Mouse (Mus musculus) liver, embryonic 14.5 days (tissue): ENCODE results near the gene Dnm2.

Source experiments
- CTCF ChIP-seq: IDR thresholded peaks from 2 replicates; pipeline ENCODE4 v1.5.1; 2016; ENCODE audit warnings: antibody characterized with exemption, low read depth, control low read depth
- EP300 ChIP-seq: IDR thresholded peaks from 2 replicates; pipeline ENCODE4 v1.6.1; 2016; ENCODE audit warnings: antibody characterized with exemption, low read depth

- TF ChIP-seq CTCF (no peak), EP300 (no peak)
These were observed 83.2 kb downstream of the Dnm2 start for GRCm38 (mm10) chr9:21507753-21508430.
